Mouse (Mus musculus) G1E (cell line): ENCODE measurements around the gene Ncf4. TPM values are rescaled to one million over a fixed set of nuclear protein-coding genes. Genes with fewer than 3 reads are reported as not detected.
"Not testable (repeated sequence)": the region's sequence is repeated elsewhere in the genome, so short reads cannot be mapped to it uniquely, and the experiment has no call there.

Experiments used
- ATAC-seq: 2 replicates; pipeline ENCODE4 v1.8.0; 2016; ENCODE audit warnings: mild to moderate bottlenecking; ENCODE audit not compliant: insufficient number of reproducible peaks, poor library complexity, low FRiP score, severe bottlenecking; ENCODE audit errors: extremely low read depth
- DNase-seq: peaks from one replicate; pipeline ENCODE4 v3.0.0; 2012; ENCODE audit warnings: low spot score
- H3K27me3 ChIP-seq: 2 replicates; pipeline ENCODE4 v1.6.1; 2012; ENCODE audit warnings: mild to moderate bottlenecking, low read length, inconsistent platforms; ENCODE audit not compliant: insufficient read depth
- H3K36me3 ChIP-seq: replicated peaks from 2 replicates; pipeline ENCODE3; 2012; ENCODE audit warnings: mild to moderate bottlenecking, inconsistent platforms
- H3K4me1 ChIP-seq: 2 replicates; pipeline ENCODE4 v1.6.1; 2012; ENCODE audit warnings: low read depth, low read length, inconsistent platforms, mixed read lengths; ENCODE audit not compliant: insufficient read depth
- H3K4me3 ChIP-seq: 2 replicates; pipeline ENCODE4 v1.5.1; 2012; ENCODE audit warnings: low read depth, mild to moderate bottlenecking, inconsistent platforms, low read length, moderate library complexity, mixed read lengths
- H3K9me3 ChIP-seq: replicated peaks from 2 replicates; pipeline ENCODE4 v1.6.1; 2012; ENCODE audit warnings: inconsistent platforms
- CTCF ChIP-seq: IDR thresholded peaks from 2 replicates; pipeline ENCODE4 v1.5.1; 2012; ENCODE audit warnings: low read depth, low read length, inconsistent platforms, mixed read lengths
- GATA1 ChIP-seq: IDR thresholded peaks from 2 replicates; pipeline ENCODE4 v1.6.1; 2012; ENCODE audit warnings: borderline replicate concordance, low read length, inconsistent platforms, mixed read lengths
- GATA2 ChIP-seq: IDR thresholded peaks from 2 replicates; pipeline ENCODE4 v1.6.1; 2012; ENCODE audit warnings: low read depth, low read length, inconsistent platforms, borderline replicate concordance
- POLR2AphosphoS5 ChIP-seq: IDR thresholded peaks from 2 replicates; pipeline ENCODE4 v1.6.1; 2012; ENCODE audit warnings: low read depth, low read length, inconsistent platforms; ENCODE audit not compliant: insufficient replicate concordance
- TAL1 ChIP-seq: conservative IDR thresholded peaks from 2 replicates; pipeline ENCODE4 v1.6.1; 2012; ENCODE audit warnings: low read depth, low read length, inconsistent platforms, mixed read lengths
- polyA plus RNA-seq: library from polyadenylated mRNA; stranded (reverse); fragments of >175 nt; gene quantifications from 2 replicates; pipeline ENCODE4 v1.2.3, GENCODE M21; 2012
- total RNA-seq, 2 experiments: library from RNA; stranded (forward) in 1 of 2; stranded (reverse) in 1 of 2; fragments of 200-1000 nt in 1 of 2; fragments of >200 nt in 1 of 2; fragmentation: Nextera tagmentation in 1 of 2; gene quantifications; 2 replicates each; pipeline ENCODE4 v1.2.3; 2014 to 2017

The Ncf4 gene
- total and polyA plus RNA-seq, 3 experiments = 4.5 to 64.1 (median 19.0) TPM

DNA sequence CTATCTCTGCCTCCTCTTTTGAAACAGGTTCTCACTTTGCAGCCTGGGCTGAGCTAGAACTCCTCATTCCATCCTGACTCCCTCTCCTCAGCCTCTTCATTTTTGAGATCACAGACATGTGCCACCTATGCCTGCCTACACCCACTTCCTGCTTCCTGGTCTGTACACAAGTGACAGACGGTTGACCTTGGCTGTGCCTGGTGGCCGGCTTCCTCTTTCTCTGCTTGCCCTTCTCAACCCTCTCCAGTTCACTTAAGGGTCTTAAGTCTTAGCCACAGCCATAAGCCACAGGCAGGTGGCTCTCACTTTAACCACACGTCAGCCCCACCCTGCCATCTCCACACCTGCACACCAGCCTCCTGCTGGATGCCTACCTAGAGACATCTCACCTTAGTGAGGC lies 3.8 kb downstream of the Ncf4 start:
- ATAC-seq (no peak), DNase-seq (no peak)
- H3K9me3 ChIP-seq = no peaks in the 10 kb centered on the region
- H3K36me3 ChIP-seq = no peaks in the 10 kb centered on the region
- H3K27me3 ChIP-seq = peaks cover 77% of the 10 kb centered on the region
- H3K4me1 ChIP-seq = peaks cover 19% of the 10 kb centered on the region
- no peak overlapping the region for H3K4me3 ChIP-seq
- TF ChIP-seq POLR2AphosphoS5 = no peak
- TF ChIP-seq GATA2 = no peak

DNA sequence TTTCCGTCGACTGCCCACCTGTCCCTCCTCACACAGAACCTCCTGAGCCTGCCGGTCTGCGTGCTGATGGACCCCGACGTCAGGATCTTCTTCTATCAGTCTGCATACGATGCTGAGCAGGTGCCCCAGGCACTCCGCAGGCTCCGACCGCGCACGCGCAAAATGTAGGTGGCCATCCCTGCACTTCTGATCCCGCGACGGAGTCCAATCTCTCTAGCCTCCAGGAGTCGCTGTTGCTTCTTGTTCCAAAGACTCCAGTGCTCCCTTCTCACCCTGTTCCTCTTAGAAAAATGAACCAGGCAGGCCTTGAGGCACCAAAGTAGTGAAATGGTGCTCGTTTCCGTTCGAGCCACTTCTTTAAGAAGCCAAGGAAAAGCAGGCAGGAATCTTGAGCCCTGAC lies 10.2 kb downstream of the Ncf4 start:
- ATAC-seq (no peak), DNase-seq (no peak)
- H3K36me3 ChIP-seq = no peaks in the 10 kb centered on the region
- no peaks in the 10 kb centered on the region; the same call in 1 of the 2 replicates for H3K9me3 ChIP-seq
- peaks cover 22% of the 10 kb centered on the region for H3K4me1 ChIP-seq
- H3K27me3 ChIP-seq = peaks cover 59% of the 10 kb centered on the region
- TF ChIP-seq POLR2AphosphoS5 (no peak), CTCF (no peak; the same call in 1 of the 2 replicates), TAL1 (no peak), GATA1 (no peak), GATA2 (no peak)
- H3K4me3 ChIP-seq = no peak overlapping the region

DNA sequence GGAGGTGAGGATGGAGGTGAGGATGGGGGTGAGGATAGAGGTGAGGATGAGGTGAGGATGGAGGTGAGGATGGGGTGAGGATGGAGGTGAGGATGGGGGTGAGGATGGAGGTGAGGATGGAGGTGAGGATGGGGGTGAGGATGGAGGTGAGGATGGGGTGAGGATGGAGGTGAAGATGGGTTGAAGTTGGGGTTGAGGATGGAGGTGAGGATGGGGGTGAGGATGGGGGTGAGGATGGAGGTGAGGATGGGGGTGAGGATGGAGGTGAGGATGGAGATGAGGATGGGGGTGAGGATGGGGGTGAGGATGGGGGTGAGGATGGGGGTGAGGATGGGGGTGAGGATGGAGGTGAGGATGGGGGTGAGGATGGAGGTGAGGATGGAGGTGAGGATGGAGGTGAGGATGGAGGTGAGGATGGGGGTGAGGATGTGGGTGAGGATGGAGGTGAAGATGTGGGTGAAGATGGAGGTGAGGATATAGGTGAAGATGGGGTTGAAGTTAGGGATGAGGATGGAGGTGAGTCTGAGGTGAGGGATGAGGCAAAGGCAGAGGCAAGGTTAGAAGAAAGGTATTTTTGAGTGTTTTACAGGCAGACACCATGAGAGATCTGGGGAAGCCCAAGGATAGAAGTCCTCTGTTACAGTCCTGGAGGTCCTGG lies 12.1 kb downstream of the Ncf4 start:
- not testable (repeated sequence) for H3K4me3 ChIP-seq, H3K9me3 ChIP-seq, DNase-seq, H3K36me3 ChIP-seq, ATAC-seq
- Histone ChIP-seq H3K27me3 (peaks cover 61% of the 10 kb centered on the region), H3K4me1 (peaks cover 40% of the 10 kb centered on the region)

DNA sequence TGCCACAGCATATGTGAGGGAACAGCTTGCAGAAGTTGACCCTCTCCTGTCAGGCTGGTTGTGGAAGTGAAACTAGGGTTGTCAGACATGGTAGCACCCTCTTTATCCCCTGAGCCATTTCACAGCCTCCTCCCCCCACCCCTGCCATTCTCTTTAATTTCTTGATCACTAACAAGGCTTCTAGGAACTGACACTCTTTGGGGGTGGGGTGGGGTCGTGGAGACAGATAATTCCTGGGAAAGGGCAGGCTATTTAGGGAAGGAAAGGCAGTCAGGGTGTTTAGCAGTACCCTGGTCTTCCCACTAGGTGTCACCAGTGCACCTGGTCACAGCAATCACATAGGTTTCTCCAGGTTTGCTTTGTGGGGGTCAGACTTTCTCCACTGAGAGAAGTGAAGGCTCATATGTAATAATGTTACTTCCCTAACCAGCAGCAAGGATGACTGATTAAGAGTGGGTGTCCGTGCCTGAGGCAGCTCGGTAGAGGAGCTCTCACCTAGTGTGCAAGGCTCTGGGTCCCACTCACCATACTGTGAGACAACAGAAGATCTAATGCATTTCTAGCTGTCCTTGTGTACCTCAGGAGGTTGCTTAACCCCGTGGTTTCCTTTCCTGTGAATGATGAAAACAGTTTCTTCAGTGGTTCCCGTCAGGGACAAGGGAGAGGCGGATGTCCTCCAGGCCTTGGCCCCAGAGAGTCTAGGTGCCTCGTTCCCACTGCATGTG lies 12.9 kb downstream of the Ncf4 start:
- ATAC-seq (no peak), DNase-seq (peak; percentile 47)
- Histone ChIP-seq H3K36me3 (no peaks in the 10 kb centered on the region), H3K4me1 (peaks cover 46% of the 10 kb centered on the region), H3K4me3 (peak overlapping the region; percentile 17; the same call in 1 of the 2 replicates), H3K27me3 (peaks cover 65% of the 10 kb centered on the region), H3K9me3 (no peaks in the 10 kb centered on the region; the same call in 1 of the 2 replicates)
- no peak for TF ChIP-seq TAL1
- TF ChIP-seq CTCF = peak; percentile 78
- TF ChIP-seq GATA2 = no peak
- no peak for TF ChIP-seq POLR2AphosphoS5
- no peak for TF ChIP-seq GATA1

DNA sequence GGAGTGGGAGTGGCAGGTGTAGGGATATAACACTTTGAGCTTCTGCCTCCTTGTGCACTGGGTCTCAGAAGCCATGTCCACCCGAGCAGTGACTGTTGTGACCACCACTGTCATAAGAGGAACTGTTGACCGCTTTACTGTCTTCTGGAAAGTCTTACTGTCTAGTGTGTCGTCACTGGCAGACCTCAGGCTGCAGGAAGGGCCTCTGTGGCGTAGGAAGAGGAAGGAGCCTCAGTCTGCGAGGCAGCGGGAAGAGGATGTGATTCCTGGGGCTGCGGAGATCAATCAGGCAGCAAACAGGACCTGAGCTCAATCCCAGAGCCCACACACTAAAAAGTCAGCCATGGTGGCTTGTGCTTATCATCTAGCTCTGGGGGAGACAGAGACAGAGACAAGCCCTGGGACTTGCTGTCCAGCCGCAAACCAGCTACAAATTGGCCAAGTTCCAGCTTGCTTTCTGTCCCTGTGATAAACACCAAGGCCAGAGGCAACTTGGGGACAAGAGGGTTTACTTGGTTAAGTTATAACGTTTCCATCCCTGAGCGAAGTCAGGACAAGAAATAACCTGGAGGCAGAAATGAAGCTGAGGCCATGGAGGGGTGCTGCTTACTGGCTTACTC lies 13.8 kb downstream of the Ncf4 start:
- Histone ChIP-seq H3K36me3 (no peaks in the 10 kb centered on the region), H3K27me3 (peaks cover 68% of the 10 kb centered on the region), H3K9me3 (no peaks in the 10 kb centered on the region; the same call in 1 of the 2 replicates), H3K4me1 (peaks cover 54% of the 10 kb centered on the region), H3K4me3 (peak overlapping the region; percentile 17; the same call in 1 of the 2 replicates)
- ATAC-seq = no peak
- TF ChIP-seq CTCF (no peak), POLR2AphosphoS5 (no peak), GATA1 (no peak), TAL1 (no peak), GATA2 (no peak)
- DNase-seq = no peak

DNA sequence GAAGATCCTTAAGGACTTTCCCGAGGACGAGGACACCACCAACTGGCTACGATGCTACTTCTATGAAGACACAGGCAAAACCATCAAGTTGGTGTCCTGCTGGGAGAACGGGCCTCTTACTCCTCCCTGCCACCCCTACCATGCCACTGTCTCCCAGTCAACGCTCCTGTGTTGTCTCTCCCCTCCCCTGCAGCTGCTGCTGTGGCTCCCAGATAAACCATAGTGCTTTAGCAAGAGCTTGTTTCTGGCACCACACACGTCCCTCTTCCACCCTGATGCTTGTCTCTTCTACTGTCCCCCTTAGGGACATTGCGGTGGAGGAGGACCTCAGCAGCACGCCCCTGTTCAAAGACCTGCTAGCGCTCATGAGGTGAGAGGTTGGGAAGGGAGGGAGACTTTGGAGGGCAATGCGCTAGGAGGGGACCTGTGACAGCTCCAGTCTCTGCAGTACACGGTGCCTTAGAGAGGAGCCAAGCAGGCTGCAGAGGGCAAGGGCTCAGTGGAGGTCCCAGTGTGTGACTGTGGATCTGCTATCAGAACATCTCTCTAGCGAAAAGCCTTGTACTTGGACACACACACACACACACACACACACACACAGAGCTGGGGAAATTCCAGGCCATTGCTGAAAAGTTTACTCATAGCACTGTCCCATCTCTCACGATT lies 16.2 kb downstream of the Ncf4 start:
- Histone ChIP-seq H3K4me1 (peaks cover 70% of the 10 kb centered on the region), H3K9me3 (no peaks in the 10 kb centered on the region; the same call in 1 of the 2 replicates), H3K36me3 (no peaks in the 10 kb centered on the region), H3K27me3 (peaks cover 66% of the 10 kb centered on the region), H3K4me3 (peak overlapping the region; percentile 47; the same call in 1 of the 2 replicates)
- no peak for DNase-seq
- TF ChIP-seq GATA1 (no peak), CTCF (no peak), TAL1 (peak; percentile 41), GATA2 (no peak)
- ATAC-seq = peak; percentile 68
